Mouse (Mus musculus): ENCODE results near the gene Trio.

Gene Trio

GRCm38 (mm10) chr15:27796868-27797222 lies 228.8 kb downstream of the Trio start:
- DNase-seq (ENCODE audit: low spot score) = no peak

- DNase-seq (ENCODE audit: low spot score) = no peak
Observed at GRCm38 (mm10) chr15:27795942-27796867, 229.4 kb downstream of the Trio start.

GRCm38 (mm10) chr15:27793284-27793683 lies 232.4 kb downstream of the Trio start:
- no peak for DNase-seq (ENCODE audit: low spot score)

- DNase-seq (ENCODE audit: low spot score) = no peak
Observed at GRCm38 (mm10) chr15:27792473-27792872, 233.2 kb downstream of the Trio start.

- DNase-seq (ENCODE audit: low spot score) = no peak
Observed at GRCm38 (mm10) chr15:27791141-27791540, 234.5 kb downstream of the Trio start.

GRCm38 (mm10) chr15:27790699-27791098 lies 234.9 kb downstream of the Trio start:
- DNase-seq (ENCODE audit: low spot score) = no peak

- no peak for DNase-seq (ENCODE audit: low spot score)
Observed at GRCm38 (mm10) chr15:27789325-27789724, 236.3 kb downstream of the Trio start.

- DNase-seq (ENCODE audit: low spot score) = no peak
Observed at GRCm38 (mm10) chr15:27788122-27788759, 237.4 kb downstream of the Trio start.

DNA sequence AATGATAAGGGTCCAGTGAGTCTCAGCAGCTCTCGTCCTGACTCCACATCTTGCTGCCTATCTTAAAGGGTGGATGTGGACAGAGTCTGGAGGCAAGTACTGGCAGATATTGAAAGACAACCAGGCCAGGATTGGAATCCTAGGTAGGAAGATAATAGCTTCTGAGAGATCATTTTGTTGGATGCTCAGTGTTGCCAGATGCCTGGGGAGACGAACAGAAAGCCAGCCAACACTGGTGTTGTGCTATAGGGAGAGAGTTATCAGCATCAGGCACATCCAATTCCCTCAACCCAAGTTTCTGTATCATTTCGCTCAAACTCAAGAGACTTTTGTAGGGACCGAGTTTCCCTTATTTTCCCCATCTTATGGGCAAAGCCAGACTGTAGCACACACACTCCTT lies 238.5 kb downstream of the Trio start:
- DNase-seq (ENCODE audit: low spot score) = no peak

GRCm38 (mm10) chr15:27786418-27786817 lies 239.2 kb downstream of the Trio start:
- DNase-seq (ENCODE audit: low spot score) = no peak

GRCm38 (mm10) chr15:27785280-27786001 lies 240.2 kb downstream of the Trio start:
- no peak for DNase-seq (ENCODE audit: low spot score)

DNA sequence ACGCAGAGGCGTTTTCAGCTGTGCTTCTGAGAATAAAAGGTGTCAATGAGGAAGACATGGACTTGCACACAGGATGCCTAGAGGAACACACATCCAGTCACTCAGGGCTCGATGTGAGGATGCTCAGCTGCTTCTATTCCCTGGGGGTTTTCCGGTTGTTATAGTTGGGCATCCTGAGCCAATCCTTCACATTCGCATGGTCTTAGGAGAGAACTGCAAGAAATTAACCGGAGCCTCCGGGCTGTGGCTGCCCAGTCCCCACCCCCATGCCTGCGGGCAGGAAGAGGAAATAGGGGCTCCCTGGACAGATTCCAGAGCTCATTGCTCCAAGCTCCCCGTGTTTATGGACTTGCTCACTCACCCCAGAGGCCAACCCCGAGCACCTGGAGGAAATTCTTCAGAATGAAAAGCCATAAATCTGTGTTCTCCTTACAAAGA lies 241.5 kb downstream of the Trio start:
- DNase-seq (ENCODE audit: low spot score) = no peak

DNA sequence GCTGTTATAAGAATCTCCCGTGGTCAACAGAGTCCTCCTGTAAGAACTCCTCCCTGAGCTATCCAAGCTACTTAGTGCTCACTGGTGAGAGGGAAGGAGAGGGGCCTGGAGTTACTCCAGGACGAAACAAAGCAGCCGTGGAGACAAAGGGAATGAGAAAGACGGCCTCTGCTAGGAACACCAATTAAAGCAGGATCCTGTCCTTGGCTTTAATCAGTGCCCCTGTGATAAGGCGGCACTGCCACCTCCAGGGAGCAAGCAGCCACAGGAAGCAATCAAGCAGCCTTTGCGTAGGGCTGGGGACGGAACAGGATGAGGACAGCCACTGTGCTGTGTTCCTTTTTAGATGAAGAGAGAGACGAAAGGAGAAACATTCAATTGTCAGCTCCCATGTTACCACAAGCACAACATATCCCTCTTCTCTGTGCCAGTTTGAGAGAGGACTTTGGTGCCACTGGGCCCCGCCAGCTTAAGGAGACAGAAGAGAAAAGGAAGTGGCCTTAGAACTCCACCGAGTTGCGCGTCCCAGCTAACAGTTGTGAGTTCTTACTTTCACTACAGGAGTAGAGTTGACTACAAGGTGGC lies 242.0 kb downstream of the Trio start:
- DNase-seq (ENCODE audit: low spot score) = peak; percentile 63

DNA sequence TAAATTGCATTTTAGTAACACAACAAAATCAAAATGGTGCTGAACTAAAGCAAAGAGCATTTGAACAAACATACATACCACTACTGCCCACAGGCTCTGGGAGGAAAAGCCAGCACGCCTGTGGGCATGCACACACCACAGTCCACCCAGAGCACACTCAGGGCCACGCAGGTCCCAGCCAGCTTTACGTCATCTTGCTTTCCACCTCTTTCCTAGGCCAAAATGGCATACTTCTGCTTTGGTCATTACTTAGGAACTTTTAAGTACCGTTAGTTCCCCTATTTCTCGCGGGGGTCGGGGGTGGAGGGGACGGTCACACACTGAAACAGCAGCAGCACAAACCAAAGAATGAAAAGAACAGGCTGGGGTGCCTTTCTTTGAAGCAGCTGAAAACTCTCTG lies 242.6 kb downstream of the Trio start:
- no peak for DNase-seq (ENCODE audit: low spot score)

DNA sequence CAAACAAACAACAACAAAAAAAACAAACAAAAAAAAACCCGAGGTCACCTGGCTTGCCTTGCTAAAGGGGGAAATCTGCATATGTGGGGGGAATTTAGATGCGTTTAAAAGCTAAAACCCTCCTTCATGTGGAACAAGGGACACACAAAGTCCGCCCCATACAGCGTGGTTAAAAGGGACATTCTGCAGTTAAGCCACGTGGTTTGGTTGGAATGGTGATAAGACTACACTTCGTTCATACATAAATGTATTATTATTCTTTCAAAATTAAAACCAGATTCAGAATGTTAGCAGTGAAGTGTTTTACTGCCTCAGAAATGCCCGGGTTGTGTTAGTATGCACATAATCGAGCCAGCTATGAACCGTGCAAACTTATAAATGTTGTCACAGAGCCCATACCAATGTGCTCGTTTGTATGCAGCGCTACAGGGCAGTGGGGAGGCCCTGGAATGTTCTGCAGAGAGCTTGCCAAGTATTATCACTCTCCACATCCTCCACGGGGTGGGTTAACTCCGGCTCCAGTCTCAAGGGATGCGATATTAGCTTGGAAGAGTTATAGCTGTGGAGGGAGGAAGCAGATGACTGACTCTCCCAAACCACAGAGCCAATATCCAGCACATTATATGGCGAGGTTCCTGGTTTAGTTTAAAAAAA lies 243.1 kb downstream of the Trio start:
- DNase-seq (ENCODE audit: low spot score) = peak; percentile 56

DNA sequence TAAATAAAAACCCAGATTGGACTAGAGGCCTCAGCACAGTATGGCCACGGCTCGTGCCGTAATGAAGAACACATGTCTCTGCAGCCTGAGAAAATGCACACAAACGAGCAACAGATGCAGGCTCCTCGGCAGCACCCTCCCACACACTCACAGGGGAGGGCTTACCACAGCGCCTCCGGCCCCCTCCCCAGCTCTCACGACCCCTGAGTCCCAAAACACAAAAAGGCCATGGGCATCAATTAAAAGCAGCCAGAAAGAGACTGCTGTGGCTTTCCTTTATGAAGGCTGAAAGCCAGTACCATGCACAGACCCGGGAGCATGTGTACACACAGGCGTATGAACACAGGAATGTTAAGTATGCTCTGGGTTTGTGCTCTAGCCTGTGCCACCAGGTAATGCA lies 245.8 kb downstream of the Trio start:
- DNase-seq (ENCODE audit: low spot score) = no peak

- no peak for DNase-seq (ENCODE audit: low spot score)
Observed at GRCm38 (mm10) chr15:27779398-27779797, 246.2 kb downstream of the Trio start.

- no peak for DNase-seq (ENCODE audit: low spot score)
Observed at GRCm38 (mm10) chr15:27778256-27778655, 247.4 kb downstream of the Trio start.

DNA sequence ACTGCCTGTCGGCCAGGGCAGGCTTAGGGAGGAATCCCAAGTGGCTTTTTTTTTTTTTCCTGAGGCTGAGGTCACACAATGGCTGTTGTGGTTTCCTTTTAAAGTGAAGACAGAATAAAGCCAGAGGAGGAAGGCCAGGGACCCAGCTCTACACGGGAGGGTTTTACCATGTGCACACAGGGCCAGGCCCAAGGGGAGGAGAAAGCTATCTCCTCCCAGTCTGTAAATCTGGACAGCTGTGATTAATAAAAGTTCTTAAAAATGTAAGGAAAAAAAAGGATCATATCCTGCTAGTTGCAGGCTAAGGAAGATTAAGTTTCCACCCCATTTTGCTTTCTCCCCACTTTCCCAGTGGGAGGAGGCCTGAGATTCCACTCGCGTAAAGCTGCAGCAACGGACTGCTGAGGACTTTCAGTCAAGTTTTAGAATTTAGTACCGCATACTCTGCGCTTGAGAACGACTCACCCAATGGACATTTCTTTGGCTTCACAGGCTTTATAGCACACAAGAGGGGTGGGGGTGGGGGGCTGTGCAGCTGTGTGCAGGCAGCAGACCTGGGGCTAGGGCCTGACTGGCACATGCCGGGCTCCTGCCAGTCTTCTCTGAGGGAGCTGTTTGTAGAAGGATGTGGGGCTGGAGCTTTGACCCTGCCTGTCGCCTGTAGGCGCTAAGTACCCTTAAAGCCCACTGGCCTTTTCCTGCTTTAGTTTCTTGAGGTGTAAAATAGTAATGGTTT lies 248.0 kb downstream of the Trio start:
- no peak for DNase-seq (ENCODE audit: low spot score)

- DNase-seq (ENCODE audit: low spot score) = no peak
Observed at GRCm38 (mm10) chr15:27774481-27774880, 251.2 kb downstream of the Trio start.

GRCm38 (mm10) chr15:27772125-27772627 lies 253.5 kb downstream of the Trio start:
- no peak for DNase-seq (ENCODE audit: low spot score)

Data from testis, postnatal 14 days (tissue).